Mouse (Mus musculus): ENCODE data around the gene Camk2b.

The Camk2b gene

DNA sequence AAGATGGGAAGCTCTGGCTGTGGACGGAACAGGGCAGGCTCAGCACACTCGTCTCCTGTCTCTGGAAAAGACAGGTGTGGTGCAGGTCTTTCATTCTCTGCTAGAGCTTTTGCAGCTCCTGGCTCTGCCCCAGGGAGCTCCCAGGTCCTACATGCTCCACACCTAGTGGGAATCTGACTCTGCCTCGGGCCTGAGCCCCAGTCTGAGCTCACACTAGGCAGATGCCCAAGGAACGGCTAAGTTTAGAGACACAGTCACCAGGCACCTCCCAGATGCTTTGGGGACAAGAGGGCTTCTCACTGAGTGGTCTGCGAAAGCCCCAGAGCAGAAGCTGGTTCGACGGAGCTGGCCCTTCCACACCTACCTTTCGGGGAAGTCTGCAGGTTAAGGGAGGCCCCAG is 12.8 kb downstream of the Camk2b start:
- in situ Hi-C loops (cut with MboI, MseI) = loop anchor here (10.0 kb wide), 1 partner anchor 981 kb away; no protein-coding TSS in a partner anchor

DNA sequence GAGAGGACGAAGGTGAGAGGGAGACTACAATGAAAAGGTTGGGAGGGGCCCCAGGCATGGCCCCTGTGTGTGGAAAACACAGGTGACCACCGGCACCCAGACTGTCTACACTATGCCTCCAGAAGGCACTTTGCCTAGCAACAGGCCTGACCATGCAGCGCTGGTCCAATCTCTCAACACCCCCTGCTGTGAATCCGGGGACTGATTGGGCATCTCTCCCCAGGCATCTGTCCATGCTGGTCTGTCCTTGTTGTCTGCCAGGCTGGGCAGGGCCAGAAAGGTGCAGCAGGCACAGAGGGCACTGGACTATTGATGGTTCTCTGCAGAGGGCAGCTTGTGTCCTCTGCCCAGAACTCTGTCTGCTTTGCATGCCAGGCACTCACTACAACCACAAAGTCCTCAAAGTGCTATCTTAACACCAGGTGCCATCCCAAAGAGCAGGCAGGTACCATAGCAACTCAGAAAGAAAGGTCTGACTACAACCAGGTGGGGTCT is 16.0 kb downstream of the Camk2b start:
- in situ Hi-C loops (cut with MboI, MseI) = loop anchor here (10.0 kb wide), 1 partner anchor 985 kb away; no protein-coding TSS in a partner anchor

DNA sequence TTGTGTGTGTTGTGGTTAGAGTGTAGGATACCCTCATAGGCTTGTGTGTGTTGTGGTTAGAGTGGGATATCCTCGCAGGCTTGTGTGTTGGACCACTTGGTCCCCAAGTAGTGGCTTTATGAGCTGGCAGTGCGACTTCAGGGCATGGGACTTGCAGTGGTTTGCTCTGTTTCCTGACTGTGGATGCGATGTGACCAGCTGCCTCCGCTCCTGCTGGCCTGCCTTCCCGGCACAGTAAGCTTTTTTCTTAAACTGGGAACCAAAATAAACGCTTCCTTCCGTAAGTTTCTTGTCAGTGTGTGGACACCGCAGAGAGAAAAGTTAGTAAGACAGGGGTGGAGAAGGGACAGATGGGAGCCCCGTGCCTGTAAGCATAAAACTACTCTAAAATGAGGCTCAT is 18.0 kb downstream of the Camk2b start:
- in situ Hi-C loops (cut with MboI, MseI) = no loop called here

DNA sequence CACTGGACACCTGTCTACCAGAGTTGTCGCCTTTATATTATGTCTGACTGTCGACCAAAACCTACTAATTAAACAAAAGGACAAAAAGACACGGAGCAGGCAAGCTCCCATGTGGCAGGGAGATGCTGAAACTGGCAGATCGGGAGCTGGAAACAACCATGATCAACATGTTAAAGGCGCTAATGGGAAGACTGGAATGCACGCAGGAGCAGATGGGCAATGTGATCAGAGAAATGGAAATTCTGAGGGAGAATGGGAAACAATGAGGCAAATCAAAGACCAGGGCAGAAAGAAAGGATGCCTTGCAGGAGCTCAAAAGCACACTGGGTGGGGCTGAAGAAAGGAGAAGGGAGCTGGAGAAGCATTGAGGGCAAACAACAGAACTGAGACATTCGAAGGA is 27.2 kb downstream of the Camk2b start:
- in situ Hi-C loops (cut with MboI, MseI) = no loop called here

DNA sequence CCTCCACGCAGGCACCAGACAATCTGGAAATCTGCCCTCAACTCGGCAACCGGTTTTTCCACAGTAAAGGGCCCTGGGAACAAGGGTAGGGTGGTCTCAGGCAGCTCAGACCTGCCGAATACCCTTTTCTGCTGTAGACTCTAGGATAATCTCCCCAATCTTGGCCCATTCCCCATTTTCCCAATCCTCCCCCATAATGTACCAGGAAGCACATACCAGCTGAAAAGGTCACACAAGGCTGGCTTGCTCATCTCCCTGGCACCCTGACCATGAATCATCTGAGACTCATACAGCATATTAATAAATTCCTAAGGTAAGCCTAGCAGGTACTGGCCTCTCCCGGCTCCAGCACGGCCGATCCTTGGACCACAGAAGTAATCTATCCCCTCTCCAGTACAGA is 28.5 kb downstream of the Camk2b start:
- in situ Hi-C loops (cut with MboI, MseI) = no loop called here

DNA sequence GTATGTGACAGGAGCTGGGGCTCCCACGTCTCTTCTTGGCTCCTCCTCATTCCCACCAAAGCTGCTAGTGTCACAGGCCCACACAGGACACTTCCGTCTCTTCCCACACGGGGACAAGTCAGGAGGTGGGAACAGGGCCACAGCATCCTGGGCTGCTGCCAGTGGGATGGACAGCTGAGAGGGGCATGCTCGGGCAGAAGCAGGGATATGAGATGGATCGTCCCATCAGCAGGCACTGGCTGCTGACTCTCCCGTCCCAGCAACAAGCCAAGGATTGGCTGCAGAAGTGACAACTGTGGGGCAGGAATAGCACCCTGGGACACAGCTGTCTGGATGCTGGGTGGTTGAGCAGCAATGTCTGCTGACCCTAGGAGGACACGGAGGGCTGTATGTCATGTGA is 29.0 kb downstream of the Camk2b start:
- in situ Hi-C loops (cut with MboI, MseI) = no loop called here

GRCm38 (mm10) chr11:6036477-6036876 is 29.7 kb downstream of the Camk2b start:
- in situ Hi-C loops (cut with MboI, MseI) = no loop called here

DNA sequence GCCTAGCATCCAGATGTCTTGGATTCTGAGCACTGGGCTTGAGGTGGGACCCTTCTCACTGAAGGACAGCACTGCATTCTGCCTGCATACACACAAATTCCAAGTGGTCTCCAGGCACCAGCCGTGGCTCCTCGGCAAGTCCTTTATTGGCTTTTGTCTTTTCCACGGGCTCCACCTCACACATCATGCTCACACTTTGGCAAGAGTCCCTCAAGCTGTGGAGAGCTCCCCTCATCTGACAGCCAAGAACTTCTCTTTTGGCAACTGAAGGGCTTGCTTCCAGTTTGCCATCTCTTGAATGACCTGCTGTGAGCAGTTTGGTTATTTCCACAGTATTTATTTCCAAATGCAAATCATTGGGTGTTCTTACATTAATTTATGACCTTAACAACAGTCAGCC is 30.6 kb downstream of the Camk2b start:
- in situ Hi-C loops (cut with MboI, MseI) = no loop called here

- in situ Hi-C loops (cut with MboI, MseI) = no loop called here
Measured at GRCm38 (mm10) chr11:6034740-6035139, 31.4 kb downstream of the Camk2b start.

GRCm38 (mm10) chr11:6033801-6034200 is 32.4 kb downstream of the Camk2b start:
- in situ Hi-C loops (cut with MboI, MseI) = no loop called here

DNA sequence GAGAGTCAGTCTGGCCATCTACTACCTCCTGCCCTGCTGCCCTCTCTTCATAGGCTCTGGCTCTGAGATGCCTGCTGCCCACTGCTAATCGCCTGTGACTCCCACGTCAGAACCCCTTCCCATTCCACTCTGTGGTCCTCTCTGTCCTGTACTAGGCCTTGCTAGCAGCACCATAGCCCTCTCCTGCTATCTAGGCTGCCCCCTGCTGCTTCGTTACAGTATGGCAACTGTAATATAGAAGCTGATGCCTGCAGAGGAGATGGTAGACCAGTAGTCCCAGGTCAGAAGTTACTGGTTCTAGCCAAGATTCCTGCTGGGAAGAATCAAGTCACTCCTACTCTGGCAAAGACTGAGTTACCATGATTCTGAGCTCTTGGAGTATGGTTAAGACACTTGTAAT is 33.0 kb downstream of the Camk2b start:
- in situ Hi-C loops (cut with MboI, MseI) = no loop called here

DNA sequence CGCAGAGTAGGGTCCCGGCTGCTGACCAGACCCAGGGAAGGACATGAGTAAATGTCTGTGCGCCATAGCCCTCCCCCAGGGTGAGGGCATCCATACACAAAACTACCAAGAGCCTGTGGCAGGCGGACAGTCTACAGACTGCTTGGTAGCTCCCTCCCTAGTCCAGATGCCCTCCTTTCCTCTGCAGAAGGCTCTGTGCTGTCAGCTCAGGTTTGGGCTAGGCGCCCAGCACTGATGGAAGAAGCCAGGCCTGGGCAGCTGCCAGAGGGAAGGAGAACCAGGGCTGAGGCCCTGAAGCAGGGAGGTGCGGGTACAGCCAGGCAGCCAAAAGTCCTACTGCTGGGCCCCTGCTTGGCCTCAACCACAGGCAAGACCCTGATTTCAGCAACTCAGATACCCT is 35.5 kb downstream of the Camk2b start:
- in situ Hi-C loops (cut with MboI, MseI) = no loop called here

DNA sequence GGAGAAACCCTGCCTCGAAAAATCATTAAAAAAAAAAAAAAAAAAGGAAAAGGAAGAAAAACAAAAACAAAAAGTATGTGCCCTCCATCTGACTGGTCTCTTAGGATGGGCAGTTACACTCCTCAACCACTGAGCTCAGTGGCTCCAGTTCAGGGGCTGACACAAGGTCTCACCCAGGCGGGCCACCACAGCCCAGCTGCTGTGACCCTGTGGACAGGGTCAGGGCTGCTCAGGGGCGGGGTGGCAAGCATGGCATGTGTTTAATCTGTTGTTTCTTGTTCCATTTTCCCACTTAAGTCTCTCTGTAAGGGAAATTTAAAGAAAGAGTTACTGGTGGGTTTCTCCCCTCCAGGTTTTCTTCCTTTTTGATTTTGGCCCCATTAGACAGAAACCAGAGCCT is 36.4 kb downstream of the Camk2b start:
- in situ Hi-C loops (cut with MboI, MseI) = loop anchor here (5.0 kb wide), 1 partner anchor 42 kb away; no protein-coding TSS in a partner anchor

DNA sequence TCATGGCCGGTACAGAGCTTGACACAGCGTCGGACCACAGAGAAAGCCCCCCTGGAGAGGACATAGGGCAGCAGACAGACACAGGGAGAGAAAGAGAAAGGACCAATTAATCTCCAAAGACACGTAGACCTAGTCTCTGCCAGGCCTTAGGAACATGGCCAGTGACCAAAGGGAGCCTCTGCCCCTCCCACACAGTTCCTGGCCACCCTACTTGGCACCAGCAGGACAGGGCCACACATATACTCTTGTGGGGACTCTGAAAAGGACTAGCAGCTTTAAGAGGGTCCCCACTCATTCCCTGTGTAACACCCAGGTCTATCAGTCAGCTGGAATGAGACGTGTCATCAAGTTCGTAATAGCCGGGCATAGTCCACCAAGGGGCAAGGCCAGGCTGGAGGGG is 37.3 kb downstream of the Camk2b start:
- in situ Hi-C loops (cut with MboI, MseI) = loop anchor here (5.0 kb wide), 1 partner anchor 42 kb away; no protein-coding TSS in a partner anchor

DNA sequence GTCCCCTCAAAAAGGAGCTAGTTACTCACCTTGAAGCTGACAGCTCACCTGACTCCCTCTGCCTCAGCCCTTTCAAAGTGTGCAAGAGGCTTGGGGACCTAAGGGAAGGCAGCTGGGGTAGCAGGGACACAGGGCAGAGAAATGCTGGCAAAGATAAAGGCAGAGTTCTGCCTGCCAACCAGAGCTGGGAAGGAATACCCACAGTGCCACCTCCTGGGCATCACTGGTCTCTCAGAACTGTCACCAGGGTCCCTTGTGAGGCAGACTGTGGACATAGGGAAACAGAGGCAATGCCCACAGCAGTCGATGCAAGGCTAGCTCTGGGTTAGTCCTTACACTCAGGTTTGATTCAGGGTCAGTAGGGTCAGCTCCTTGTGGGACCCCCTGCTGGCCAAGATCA is 39.8 kb downstream of the Camk2b start:
- in situ Hi-C loops (cut with MboI, MseI) = loop anchor here (5.0 kb wide), 1 partner anchor 39 kb away; no protein-coding TSS in a partner anchor

- in situ Hi-C loops (cut with MboI, MseI) = loop anchor here (5.0 kb wide), 1 partner anchor 38 kb away; no protein-coding TSS in a partner anchor
Measured at GRCm38 (mm10) chr11:6024923-6025652, 41.1 kb downstream of the Camk2b start.

DNA sequence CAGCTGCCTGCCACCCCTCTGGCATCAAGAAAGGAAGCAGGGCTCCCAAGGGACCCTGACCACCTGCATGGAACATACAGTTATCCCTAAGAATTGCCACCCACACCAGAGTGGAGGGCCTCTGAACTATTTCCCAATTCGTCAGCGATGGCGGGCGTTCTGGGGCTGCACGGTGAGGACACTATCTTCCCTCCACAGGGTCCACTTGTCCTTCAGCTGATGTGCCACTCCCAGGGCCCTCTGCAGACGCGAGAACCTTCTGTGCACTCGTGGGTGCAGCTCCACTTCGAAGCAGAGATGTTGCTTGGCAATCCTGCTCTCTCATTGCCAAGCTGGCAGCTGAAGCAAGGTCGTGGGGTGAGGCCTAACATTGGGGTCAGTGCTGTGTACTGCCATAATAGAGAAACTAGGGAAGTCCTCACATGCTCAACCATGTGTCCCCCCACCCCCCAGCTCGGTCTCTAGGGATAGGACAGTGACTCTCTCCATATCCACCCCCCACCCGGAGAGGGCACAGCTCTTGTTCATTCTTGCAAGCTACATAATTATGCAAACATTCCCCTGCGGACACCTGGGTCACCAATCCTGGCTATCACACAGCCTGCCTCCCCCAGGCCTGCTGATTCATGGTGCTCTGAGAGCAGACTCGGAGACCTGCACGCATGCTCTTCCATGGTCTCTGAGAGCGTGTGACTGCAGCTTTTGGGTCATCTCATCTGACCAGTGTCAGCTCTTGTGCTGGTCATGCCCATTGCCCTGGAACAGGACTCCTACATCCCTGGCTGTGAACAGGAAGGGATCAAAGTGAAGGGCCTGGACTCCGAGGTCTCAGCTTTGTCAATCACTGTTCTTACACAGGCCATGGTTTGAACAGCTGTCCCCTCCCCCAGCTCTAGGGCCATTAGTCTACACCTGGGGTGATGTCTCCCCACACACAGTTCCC is 45.0 kb downstream of the Camk2b start:
- in situ Hi-C loops (cut with MboI, MseI) = no loop called here

DNA sequence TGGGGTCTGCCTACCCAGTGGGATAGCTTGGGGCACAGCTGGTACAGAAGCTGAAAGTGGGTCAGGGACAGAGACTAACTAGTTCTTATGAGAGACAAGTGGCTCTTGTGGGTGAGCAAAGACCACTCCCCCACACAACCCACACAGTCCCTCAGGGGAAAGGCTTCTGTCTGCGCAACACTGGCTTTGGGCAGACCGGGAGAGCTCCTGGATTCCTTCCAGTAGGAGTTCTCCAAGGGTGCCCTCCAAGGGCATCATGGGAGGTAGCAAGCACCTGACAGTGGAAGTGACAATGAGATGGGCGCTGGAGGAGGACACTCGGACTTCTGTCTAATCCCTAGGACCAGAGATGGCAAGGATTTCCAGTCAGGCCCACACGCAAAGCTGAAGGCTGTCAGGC is 45.8 kb downstream of the Camk2b start:
- in situ Hi-C loops (cut with MboI, MseI) = no loop called here

DNA sequence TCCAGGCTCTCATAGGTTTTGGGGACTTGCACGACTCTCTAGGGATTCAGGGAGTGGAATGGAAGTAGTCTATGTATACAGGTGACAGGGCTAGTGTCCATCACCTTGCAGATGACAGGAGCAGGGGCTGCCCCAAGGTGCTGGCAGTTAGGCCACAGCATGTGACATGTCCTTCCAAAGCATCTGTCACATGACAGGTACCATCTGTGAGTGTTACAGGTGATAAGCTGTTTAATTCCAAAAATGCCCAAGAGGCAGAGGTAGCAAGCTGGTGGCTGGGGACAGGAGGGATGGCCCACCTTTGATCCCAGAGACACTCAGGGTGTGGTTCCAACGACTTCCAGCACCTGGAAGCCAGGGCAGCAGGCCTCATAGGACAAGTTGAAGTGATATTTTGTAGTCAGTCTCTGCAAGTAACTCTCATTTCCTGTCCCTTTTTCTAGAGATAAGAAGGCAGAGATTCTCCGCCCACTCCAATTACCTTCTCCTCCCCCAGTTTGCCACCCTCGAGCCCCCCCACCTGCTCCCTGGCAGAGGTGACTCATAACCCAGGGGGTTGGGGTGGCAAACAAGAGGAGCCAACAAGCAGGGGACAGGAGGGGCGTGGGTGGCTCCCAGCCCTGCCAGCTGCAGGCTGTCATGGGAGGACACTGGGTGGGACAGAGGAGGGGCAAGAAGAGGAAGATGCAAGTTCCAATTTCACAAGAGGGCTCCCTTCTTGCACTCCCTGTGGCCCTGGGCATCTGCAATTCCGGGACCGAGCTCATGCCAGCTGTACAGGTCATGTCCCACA is 47.7 kb downstream of the Camk2b start:
- in situ Hi-C loops (cut with MboI, MseI) = no loop called here

DNA sequence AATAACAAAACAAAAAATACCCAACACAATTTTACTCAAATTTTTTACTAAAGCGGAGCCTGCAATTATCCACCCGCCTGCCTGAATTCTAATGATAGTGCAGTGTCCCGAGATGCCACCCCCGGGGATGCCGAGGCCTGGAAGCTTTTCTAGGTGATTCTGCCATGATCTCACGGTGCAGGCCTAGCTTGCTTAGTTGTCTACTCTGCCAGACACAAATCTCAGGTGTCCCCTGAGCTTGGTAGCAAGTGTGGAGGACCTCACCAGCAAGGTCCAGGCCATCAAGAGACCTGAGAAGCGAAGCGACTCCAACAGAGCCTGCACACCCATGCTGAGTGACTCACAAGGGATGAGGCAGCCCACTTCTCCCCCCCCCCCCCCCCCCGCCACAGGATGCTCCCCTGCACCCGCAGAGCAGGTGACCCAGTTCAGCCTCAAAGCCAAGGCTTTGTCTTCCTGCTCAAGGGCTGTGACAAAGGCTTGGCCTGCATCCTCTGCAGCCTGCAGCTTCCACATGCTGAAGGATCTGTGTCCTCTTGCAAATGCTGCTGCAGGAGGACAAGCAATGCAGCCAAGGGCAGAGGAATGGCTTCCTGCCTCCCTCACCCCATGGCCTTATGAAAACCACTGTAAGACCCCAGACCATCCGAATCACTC is 48.5 kb downstream of the Camk2b start:
- in situ Hi-C loops (cut with MboI, MseI) = no loop called here

- in situ Hi-C loops (cut with MboI, MseI) = no loop called here
Measured at GRCm38 (mm10) chr11:6016797-6017395, 49.3 kb downstream of the Camk2b start.

Data from T-helper 1 cell (primary cell).